Mouse (Mus musculus): ENCODE measurements around the gene Mfap4.

The Mfap4 gene

GRCm38 (mm10) chr11:61483226-61483845, 1.9 kb upstream of the Mfap4 start:
- no peak for DNase-seq (ENCODE audit: low read depth, low spot score)

- no peak for DNase-seq (ENCODE audit: low read depth, low spot score)
These were observed 997 bp upstream of the Mfap4 start for GRCm38 (mm10) chr11:61484256-61484612.

GRCm38 (mm10) chr11:61485541-61486457, 568 bp downstream of the Mfap4 start:
- DNase-seq (ENCODE audit: low read depth, low spot score), result no peak

- no peak for DNase-seq (ENCODE audit: low read depth, low spot score)
These were observed 1.4 kb downstream of the Mfap4 start for GRCm38 (mm10) chr11:61486458-61487219.

GRCm38 (mm10) chr11:61487401-61487800, 2.2 kb downstream of the Mfap4 start:
- no peak for DNase-seq (ENCODE audit: low read depth, low spot score)

- no peak for DNase-seq (ENCODE audit: low read depth, low spot score)
These were observed 2.7 kb downstream of the Mfap4 start for GRCm38 (mm10) chr11:61487936-61488335.

- no peak for DNase-seq (ENCODE audit: low read depth, low spot score)
These were observed 3.9 kb downstream of the Mfap4 start for GRCm38 (mm10) chr11:61489085-61489484.

GRCm38 (mm10) chr11:61489874-61490273, 4.6 kb downstream of the Mfap4 start:
- DNase-seq (ENCODE audit: low read depth, low spot score), result no peak

- DNase-seq (ENCODE audit: low read depth, low spot score), result no peak
These were observed 5.8 kb downstream of the Mfap4 start for GRCm38 (mm10) chr11:61490944-61491520.

- DNase-seq (ENCODE audit: low read depth, low spot score), result no peak
These were observed 7.6 kb downstream of the Mfap4 start for GRCm38 (mm10) chr11:61492749-61493401.

GRCm38 (mm10) chr11:61493525-61494128, 8.4 kb downstream of the Mfap4 start:
- DNase-seq (ENCODE audit: low read depth, low spot score), result no peak

- DNase-seq (ENCODE audit: low read depth, low spot score), result peak; percentile 98
These were observed 9.1 kb downstream of the Mfap4 start, which contains the start of gene Mapk7 for GRCm38 (mm10) chr11:61494129-61494997. TSS of gene Mapk7 (minus strand) at chr11:61494406.

- DNase-seq (ENCODE audit: low read depth, low spot score), result no peak
These were observed 10.3 kb downstream of the Mfap4 start for GRCm38 (mm10) chr11:61495528-61495927.

GRCm38 (mm10) chr11:61497490-61497889, 12.3 kb downstream of the Mfap4 start:
- DNase-seq (ENCODE audit: low read depth, low spot score), result no peak

- no peak for DNase-seq (ENCODE audit: low read depth, low spot score)
These were observed 13.7 kb downstream of the Mfap4 start for GRCm38 (mm10) chr11:61498736-61499504.

GRCm38 (mm10) chr11:61503933-61504332, 18.7 kb downstream of the Mfap4 start:
- no peak for DNase-seq (ENCODE audit: low read depth, low spot score)

- DNase-seq (ENCODE audit: low read depth, low spot score), result peak; percentile 99
These were observed 19.6 kb downstream of the Mfap4 start, which contains the start of gene B9d1 for GRCm38 (mm10) chr11:61504713-61505257. TSS of gene B9d1 (plus strand) at chr11:61505144.

GRCm38 (mm10) chr11:61514953-61515352, 29.7 kb downstream of the Mfap4 start:
- DNase-seq (ENCODE audit: low read depth, low spot score), result no peak

GRCm38 (mm10) chr11:61517971-61518370, 32.7 kb downstream of the Mfap4 start:
- no peak for DNase-seq (ENCODE audit: low read depth, low spot score)

Measured in retina, postnatal 7 days (tissue).